Mouse (Mus musculus) hindbrain, postnatal 0 days (tissue): Measurements from ENCODE around the gene 9230112D13Rik. TPM values are rescaled to one million over a fixed set of nuclear protein-coding genes. Genes with fewer than 3 reads are reported as not detected.
A peak's percentile ranks its signal among the peaks of the same experiment; 100 is the strongest.

Experiments
- ATAC-seq: fragments of 200-750 bp; cut with Nextera tagmentation; 2 replicates; pipeline ENCODE4 v1.8.0; 2017; ENCODE audit warnings: mild to moderate bottlenecking, moderate TSS enrichment, moderate library complexity
- DNase-seq: peaks from one replicate; pipeline ENCODE4 v3.0.0-alpha.2; 2015; ENCODE audit warnings: low spot score
- H3K27ac ChIP-seq: fragments of 300-500 bp; sonication (generic); 2 replicates; pipeline ENCODE4 v1.5.1; 2014; ENCODE audit warnings: mild to moderate bottlenecking
- H3K27me3 ChIP-seq: fragments of 300-500 bp; sonication (generic); 2 replicates; pipeline ENCODE4 v1.6.1; 2014; ENCODE audit warnings: low read length, mixed read lengths; ENCODE audit not compliant: insufficient read depth
- H3K36me3 ChIP-seq: fragments of 300-500 bp; sonication (generic); 2 replicates; pipeline ENCODE4 v1.6.1; 2014; ENCODE audit warnings: low read length, mixed read lengths; ENCODE audit not compliant: insufficient read depth
- H3K4me1 ChIP-seq: fragments of 300-500 bp; sonication (generic); 2 replicates; pipeline ENCODE4 v1.6.1; 2014; ENCODE audit warnings: antibody characterized with exemption, low read length, mixed read lengths; ENCODE audit not compliant: insufficient read depth
- H3K4me2 ChIP-seq: fragments of 300-500 bp; sonication (generic); 2 replicates; pipeline ENCODE4 v1.6.1; 2014; ENCODE audit warnings: low read depth, mild to moderate bottlenecking, low read length, moderate library complexity, mixed read lengths
- H3K4me3 ChIP-seq: fragments of 300-500 bp; sonication (generic); 2 replicates; pipeline ENCODE4 v1.5.1; 2014; ENCODE audit warnings: low read length
- H3K9ac ChIP-seq: fragments of 300-500 bp; sonication (generic); replicated peaks from 2 replicates; pipeline ENCODE4 v1.6.1; 2014; ENCODE audit warnings: mild to moderate bottlenecking, low read length, moderate library complexity, mixed read lengths
- H3K9me3 ChIP-seq: fragments of 300-500 bp; sonication (generic); 2 replicates; pipeline ENCODE4 v1.6.1; 2016; ENCODE audit warnings: low read length, mixed read lengths
- CTCF ChIP-seq: IDR thresholded peaks from 2 replicates; pipeline ENCODE4 v1.5.1; 2016; ENCODE audit warnings: antibody characterized with exemption, control low read depth, low read depth
- WGBS: fragments of 180-500 bp; shearing (Covaris S2); extraction: QIAGEN DNeasy Blood & Tissue Kit; methylation state at CpG from one replicate; pipeline ENCODE4 v1.1.7; 2014; 5-methylcytosine and 5-hydroxymethylcytosine counted together
- polyA plus RNA-seq: library from polyadenylated mRNA; unstranded; fragments of >200 nt; fragmentation: Nextera tagmentation; extraction: Ambion mirVana; gene quantifications from 2 replicates; pipeline ENCODE4 v1.2.1, GENCODE M21; 2015
- total RNA-seq: library from RNA; depleted of rRNA; stranded (reverse); fragments of >200 nt; gene quantifications from 2 replicates; pipeline ENCODE4 v1.2.3, GENCODE M21; 2014

9230112D13Rik gene
- total and polyA plus RNA-seq, 2 experiments from 2014 or later = not detected

DNA sequence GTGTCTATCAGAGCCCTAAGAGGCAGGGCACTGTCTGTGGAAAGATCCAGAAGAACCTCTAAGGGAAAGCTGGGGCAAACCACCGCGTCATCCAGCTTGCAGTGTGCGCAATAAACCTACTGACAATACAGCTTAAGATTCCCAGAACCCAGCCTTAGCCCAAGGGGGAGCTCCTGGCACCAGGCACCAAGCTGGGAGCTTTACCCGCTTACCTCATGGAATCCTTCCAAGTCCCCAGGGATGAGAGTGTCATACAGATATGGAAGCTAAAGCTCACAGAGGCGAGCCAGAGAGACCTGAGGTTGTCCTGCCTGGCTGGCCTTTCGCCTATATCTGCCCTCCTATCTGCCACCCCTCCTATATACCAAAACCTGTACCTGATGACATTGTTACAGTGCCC lies 21.0 kb upstream of the 9230112D13Rik start:
- Histone ChIP-seq H3K9ac (no peak overlapping the region), H3K4me2 (no peak overlapping the region), H3K4me3 (no peak overlapping the region), H3K9me3 (no peaks in the 10 kb centered on the region), H3K27ac (no peak overlapping the region), H3K27me3 (no peaks in the 10 kb centered on the region), H3K4me1 (no peaks in the 10 kb centered on the region), H3K36me3 (no peaks in the 10 kb centered on the region)
- DNase-seq (no peak), ATAC-seq (no peak)
- TF ChIP-seq CTCF = no peak
- WGBS = 69% methylated on average over 6 of the region's 6 CpGs

DNA sequence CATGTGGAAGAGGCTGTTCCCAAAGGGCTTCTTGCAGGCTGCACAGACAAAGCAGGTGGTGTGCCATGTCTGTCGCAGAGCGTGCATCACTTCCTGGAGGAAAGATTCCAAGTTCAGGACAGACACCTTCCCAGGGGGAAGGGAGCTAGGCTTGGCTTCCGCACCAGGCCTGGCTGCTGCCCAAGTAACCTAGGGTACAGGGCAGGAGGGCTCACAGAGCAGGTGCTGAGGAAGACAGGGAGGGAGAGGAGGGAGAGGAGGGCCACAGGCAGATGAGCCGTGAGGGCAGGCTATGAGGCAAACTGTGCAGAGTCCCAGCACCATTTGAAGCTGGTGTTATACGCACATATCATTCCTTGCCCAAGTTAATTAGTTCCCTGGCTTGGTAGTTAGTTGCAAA lies 19.3 kb upstream of the 9230112D13Rik start:
- H3K4me1 ChIP-seq = no peaks in the 10 kb centered on the region
- DNase-seq (no peak), ATAC-seq (peak; percentile 55; the same call in 1 of the 2 replicates)
- H3K9me3 ChIP-seq = no peaks in the 10 kb centered on the region
- no peaks in the 10 kb centered on the region for H3K27me3 ChIP-seq
- no peak overlapping the region for H3K4me2 ChIP-seq
- no peak for TF ChIP-seq CTCF
- H3K36me3 ChIP-seq = no peaks in the 10 kb centered on the region
- no peak overlapping the region for H3K27ac ChIP-seq
- H3K4me3 ChIP-seq = no peak overlapping the region
- no peak overlapping the region for H3K9ac ChIP-seq
- WGBS = 59% methylated on average over 5 of the region's 5 CpGs

DNA sequence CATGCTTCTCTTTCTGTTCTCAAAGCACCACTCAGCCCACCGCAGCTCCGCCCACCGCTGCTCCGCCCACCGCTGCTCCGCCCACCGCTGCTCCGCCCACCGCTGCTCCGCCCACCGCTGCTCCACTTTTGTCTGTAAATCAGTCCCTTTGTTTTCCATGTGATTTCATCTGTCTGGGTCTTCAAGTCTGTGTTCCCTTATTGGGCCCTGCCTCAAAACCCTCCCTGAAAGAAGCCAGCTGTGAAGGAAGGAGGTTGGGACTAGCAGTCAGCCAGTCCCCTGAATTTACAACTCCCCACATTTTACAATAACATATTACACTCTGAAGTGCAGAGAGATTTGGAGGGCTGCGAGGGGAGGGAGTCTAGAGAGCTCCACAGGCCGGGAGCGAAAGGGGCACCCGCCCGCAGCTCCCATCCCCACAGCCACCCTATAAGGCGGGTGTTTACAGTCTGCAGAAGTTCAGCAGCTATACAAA lies 18.1 kb upstream of the 9230112D13Rik start:
- H3K4me1 ChIP-seq = no peaks in the 10 kb centered on the region
- H3K9me3 ChIP-seq = no peaks in the 10 kb centered on the region
- no peak for TF ChIP-seq CTCF
- H3K27me3 ChIP-seq = no peaks in the 10 kb centered on the region
- no peak overlapping the region for H3K9ac ChIP-seq
- peak; percentile 38; the same call in 1 of the 2 replicates for ATAC-seq
- peak overlapping the region; percentile 21; the same call in 1 of the 2 replicates for H3K4me2 ChIP-seq
- no peak overlapping the region for H3K27ac ChIP-seq
- H3K36me3 ChIP-seq = no peaks in the 10 kb centered on the region
- H3K4me3 ChIP-seq = no peak overlapping the region
- no peak for DNase-seq
- 28% methylated on average over 9 of the region's 17 CpGs for WGBS

DNA sequence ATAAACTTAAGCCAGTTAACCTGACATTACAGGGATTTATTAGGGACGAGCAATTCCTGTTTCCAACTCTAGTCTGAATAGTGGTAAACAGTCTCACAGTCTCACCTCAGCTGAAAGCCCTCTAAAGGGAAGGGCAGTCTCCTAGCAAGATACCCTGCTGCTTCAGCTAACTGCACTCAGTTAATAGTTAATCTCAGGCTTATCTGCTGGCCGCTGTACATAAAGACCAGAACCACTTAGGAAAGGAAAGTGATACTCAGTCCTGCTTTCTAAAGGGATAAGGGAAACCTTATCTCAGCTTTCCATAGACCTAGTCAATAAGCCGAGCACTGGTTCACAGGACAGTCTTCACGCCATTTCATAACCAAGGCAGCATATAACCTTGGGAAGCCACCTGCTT lies 13.3 kb upstream of the 9230112D13Rik start:
- Histone ChIP-seq H3K4me3 (no peak overlapping the region), H3K9me3 (no peaks in the 10 kb centered on the region), H3K4me1 (no peaks in the 10 kb centered on the region), H3K27ac (no peak overlapping the region), H3K9ac (no peak overlapping the region), H3K27me3 (no peaks in the 10 kb centered on the region), H3K4me2 (no peak overlapping the region), H3K36me3 (no peaks in the 10 kb centered on the region)
- no peak for TF ChIP-seq CTCF
- DNase-seq (no peak), ATAC-seq (no peak)
- WGBS = 72% methylated on average over 4 of the region's 4 CpGs

DNA sequence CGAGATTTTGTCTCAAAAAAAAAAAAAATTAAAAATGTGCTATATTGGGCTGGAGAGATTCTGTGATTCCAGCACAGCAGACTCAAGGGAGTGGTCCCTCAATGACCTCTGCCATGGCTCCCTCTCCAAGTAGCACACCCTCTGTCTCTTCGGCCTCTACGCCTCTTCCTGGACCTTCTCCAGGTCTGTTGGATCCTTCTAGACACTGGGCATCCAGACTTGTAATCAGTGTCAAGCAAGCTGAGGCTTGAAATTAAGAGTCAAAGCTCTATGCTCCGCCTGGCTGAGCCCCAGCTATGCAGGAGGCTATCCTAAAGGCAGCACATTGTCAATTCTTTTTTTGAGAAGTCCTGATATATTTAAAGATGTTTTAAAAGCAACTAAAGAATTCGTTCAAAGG lies 10.9 kb upstream of the 9230112D13Rik start:
- DNase-seq (no peak), ATAC-seq (no peak)
- no peaks in the 10 kb centered on the region for H3K9me3 ChIP-seq

DNA sequence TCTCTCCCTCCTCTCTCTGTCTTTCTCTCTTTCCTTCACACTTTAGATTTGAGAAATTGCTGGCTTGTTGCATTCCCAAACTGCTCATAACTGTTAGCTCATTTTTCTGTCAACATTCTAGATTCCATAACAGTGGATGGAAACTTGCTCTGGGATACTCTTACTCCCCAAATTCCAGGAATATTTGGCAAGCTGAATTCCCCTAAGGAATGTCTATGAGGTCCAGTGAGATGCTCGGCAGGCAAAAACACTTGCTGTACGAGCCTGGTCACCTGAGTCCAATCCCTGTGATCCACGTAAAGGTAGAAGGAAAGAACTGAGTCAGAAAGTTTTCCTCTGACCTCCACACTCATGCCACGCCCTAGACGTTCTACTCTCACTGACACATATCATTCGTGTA lies 9.9 kb upstream of the 9230112D13Rik start:
- Histone ChIP-seq H3K9me3 (no peaks in the 10 kb centered on the region), H3K36me3 (no peaks in the 10 kb centered on the region), H3K27ac (no peak overlapping the region), H3K9ac (no peak overlapping the region), H3K27me3 (no peaks in the 10 kb centered on the region), H3K4me1 (no peaks in the 10 kb centered on the region), H3K4me2 (no peak overlapping the region), H3K4me3 (no peak overlapping the region)
- DNase-seq (no peak), ATAC-seq (no peak)
- 92% methylated on average over 6 of the region's 6 CpGs for WGBS
- TF ChIP-seq CTCF = no peak

More for the DNA sequence above, 10.9 kb upstream of the 9230112D13Rik start:
- no peak for TF ChIP-seq CTCF
- Histone ChIP-seq H3K4me2 (no peak overlapping the region), H3K27me3 (no peaks in the 10 kb centered on the region), H3K27ac (no peak overlapping the region), H3K36me3 (no peaks in the 10 kb centered on the region), H3K4me3 (no peak overlapping the region), H3K4me1 (no peaks in the 10 kb centered on the region), H3K9ac (no peak overlapping the region)
- 77% methylated on average over 5 of the region's 5 CpGs for WGBS

DNA sequence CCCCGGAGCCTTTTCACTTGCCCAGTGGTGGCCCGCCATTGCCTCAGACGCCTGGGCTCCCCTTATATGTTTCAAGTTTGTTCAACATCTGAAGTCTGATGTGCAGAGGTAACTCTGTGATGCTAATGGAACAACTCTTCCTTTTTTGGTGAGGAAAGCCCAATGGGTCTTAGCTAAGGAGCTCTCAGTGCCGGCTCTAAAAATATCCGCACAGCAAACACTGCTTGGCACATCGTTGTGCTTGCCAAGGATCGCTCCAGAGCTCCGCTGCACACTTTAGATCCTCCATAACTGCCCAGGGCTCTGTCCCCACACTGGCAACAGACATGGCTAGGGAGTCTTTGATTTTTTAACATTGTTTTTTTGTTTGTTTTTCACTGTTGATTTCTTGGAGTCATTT lies 6.2 kb upstream of the 9230112D13Rik start:
- no peak for DNase-seq
- no peak for ATAC-seq
- H3K4me2 ChIP-seq = 0 out of 2 replicates have a peak overlapping the region, but pooled peaks have one; percentile 6
- 66% methylated on average over 8 of the region's 8 CpGs for WGBS
- no peaks in the 10 kb centered on the region for H3K36me3 ChIP-seq
- no peak overlapping the region for H3K27ac ChIP-seq
- no peak for TF ChIP-seq CTCF
- H3K9me3 ChIP-seq = no peaks in the 10 kb centered on the region
- no peaks in the 10 kb centered on the region for H3K4me1 ChIP-seq
- no peak overlapping the region for H3K9ac ChIP-seq
- no peak overlapping the region for H3K4me3 ChIP-seq
- no peaks in the 10 kb centered on the region for H3K27me3 ChIP-seq
